Mouse (Mus musculus) intestine, embryonic 16.5 days (tissue): ENCODE results near the gene Runx1. TPM values are rescaled to one million over a fixed set of nuclear protein-coding genes. Genes with fewer than 3 reads are reported as not detected.

Experiments used
- ATAC-seq: fragments of 200-750 bp; cut with Nextera tagmentation; 2 replicates; pipeline ENCODE4 v1.8.0; 2017; ENCODE audit warnings: moderate TSS enrichment, moderate library complexity
- H3K27ac ChIP-seq: fragments of 300-500 bp; sonication (generic); 2 replicates; pipeline ENCODE4 v1.5.1; 2014; ENCODE audit warnings: mild to moderate bottlenecking, low read length
- H3K27me3 ChIP-seq: fragments of 300-500 bp; sonication (generic); replicated peaks from 2 replicates; pipeline ENCODE4 v1.6.1; 2014; ENCODE audit warnings: low read length, control low read depth, mixed read lengths; ENCODE audit not compliant: control insufficient read depth, insufficient read depth
- H3K36me3 ChIP-seq: fragments of 300-500 bp; sonication (generic); 2 replicates; pipeline ENCODE4 v1.6.1; 2014; ENCODE audit warnings: low read length, control low read depth; ENCODE audit not compliant: control insufficient read depth, insufficient read depth
- H3K4me1 ChIP-seq: fragments of 300-500 bp; sonication (generic); 2 replicates; pipeline ENCODE4 v1.6.1; 2014; ENCODE audit warnings: low read length, control low read depth, mixed read lengths; ENCODE audit not compliant: control insufficient read depth, insufficient read depth
- H3K4me2 ChIP-seq: fragments of 300-500 bp; sonication (generic); 2 replicates; pipeline ENCODE4 v1.6.1; 2014; ENCODE audit warnings: low read depth, low read length, control low read depth
- H3K4me3 ChIP-seq: fragments of 300-500 bp; sonication (generic); 2 replicates; pipeline ENCODE4 v1.5.1; 2014; ENCODE audit warnings: mild to moderate bottlenecking, low read length
- H3K9ac ChIP-seq: fragments of 300-500 bp; sonication (generic); 2 replicates; pipeline ENCODE4 v1.6.1; 2014; ENCODE audit warnings: low read depth, low read length
- H3K9me3 ChIP-seq: fragments of 300-500 bp; sonication (generic); 2 replicates; pipeline ENCODE4 v1.6.1; 2016; ENCODE audit warnings: low read length, control low read depth; ENCODE audit not compliant: control insufficient read depth
- WGBS: fragments of 180-500 bp; shearing (Covaris S2); extraction: QIAGEN DNeasy Blood & Tissue Kit; methylation state at CpG from one replicate; pipeline ENCODE4 v1.1.7; 2014; 5-methylcytosine and 5-hydroxymethylcytosine counted together
- polyA plus RNA-seq: library from polyadenylated mRNA; unstranded; fragments of >200 nt; fragmentation: Nextera tagmentation; extraction: Ambion mirVana; gene quantifications from 2 replicates; pipeline ENCODE4 v1.2.1, GENCODE M21; 2015

Gene Runx1
- polyA plus RNA-seq, 1 experiment from 2014 or later = 2.3 TPM

- Histone ChIP-seq H3K9ac (peak overlapping the region; percentile 50), H3K4me2 (peak overlapping the region; percentile 56), H3K27ac (no peak overlapping the region), H3K9me3 (no peaks in the 10 kb centered on the region), H3K27me3 (peaks cover 32% of the 10 kb centered on the region), H3K4me1 (peaks cover 29% of the 10 kb centered on the region), H3K4me3 (peak overlapping the region; percentile 47), H3K36me3 (no peaks in the 10 kb centered on the region)
- ATAC-seq = no peak
- WGBS = under 1% methylated on average over 43 of the region's 43 CpGs
These were observed 130.6 kb downstream of the Runx1 start for GRCm38 (mm10) chr16:92695200-92695921.

DNA sequence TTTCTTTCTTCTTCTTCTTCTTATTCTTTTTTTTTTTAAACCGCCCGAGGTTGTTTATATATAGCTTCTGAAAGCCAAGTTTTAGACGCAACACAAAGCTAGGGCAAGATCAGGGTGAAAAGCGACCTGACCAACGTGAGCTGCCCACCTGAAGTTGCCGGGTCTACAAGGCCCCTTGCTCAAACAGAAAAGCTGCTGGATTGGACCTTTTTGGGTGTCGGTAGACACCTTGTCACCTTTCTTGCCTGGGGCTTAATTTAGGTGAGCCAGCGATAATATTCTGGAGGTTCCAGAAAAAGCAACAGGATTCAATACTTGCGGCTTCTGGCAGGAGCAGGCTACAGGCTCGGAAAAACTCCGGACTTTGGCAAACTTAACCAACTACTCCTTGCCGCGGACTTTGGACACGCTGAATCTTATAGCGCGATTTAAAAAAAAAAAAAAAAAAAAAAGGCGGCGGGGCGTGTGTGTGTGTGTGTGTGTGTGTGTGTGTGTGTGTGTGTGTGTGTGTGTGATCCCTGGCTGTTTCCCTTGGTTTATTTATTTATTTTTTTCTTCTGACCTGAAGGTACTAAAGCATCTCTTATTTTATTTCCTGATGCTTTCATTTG is 131.3 kb downstream of the Runx1 start:
- Histone ChIP-seq H3K9me3 (no peaks in the 10 kb centered on the region), H3K27me3 (peaks cover 30% of the 10 kb centered on the region), H3K4me1 (peaks cover 25% of the 10 kb centered on the region), H3K4me2 (peak overlapping the region; percentile 56), H3K4me3 (peak overlapping the region; percentile 47), H3K36me3 (no peaks in the 10 kb centered on the region), H3K27ac (no peak overlapping the region), H3K9ac (peak overlapping the region; percentile 48; the same call in 1 of the 2 replicates)
- no peak for ATAC-seq
- WGBS = 4% methylated on average over 17 of the region's 19 CpGs

- no peak overlapping the region for H3K4me3 ChIP-seq
- WGBS = 75% methylated on average over 7 of the region's 7 CpGs
- no peak overlapping the region for H3K27ac ChIP-seq
- no peak for ATAC-seq
- no peaks in the 10 kb centered on the region for H3K36me3 ChIP-seq
- H3K9me3 ChIP-seq = no peaks in the 10 kb centered on the region
- H3K9ac ChIP-seq = no peak overlapping the region
- no peak overlapping the region for H3K4me2 ChIP-seq
- H3K4me1 ChIP-seq = peaks cover 14% of the 10 kb centered on the region; the same call in 1 of the 2 replicates
- H3K27me3 ChIP-seq = peaks cover 21% of the 10 kb centered on the region
These were observed 135.2 kb downstream of the Runx1 start for GRCm38 (mm10) chr16:92690759-92691158.

DNA sequence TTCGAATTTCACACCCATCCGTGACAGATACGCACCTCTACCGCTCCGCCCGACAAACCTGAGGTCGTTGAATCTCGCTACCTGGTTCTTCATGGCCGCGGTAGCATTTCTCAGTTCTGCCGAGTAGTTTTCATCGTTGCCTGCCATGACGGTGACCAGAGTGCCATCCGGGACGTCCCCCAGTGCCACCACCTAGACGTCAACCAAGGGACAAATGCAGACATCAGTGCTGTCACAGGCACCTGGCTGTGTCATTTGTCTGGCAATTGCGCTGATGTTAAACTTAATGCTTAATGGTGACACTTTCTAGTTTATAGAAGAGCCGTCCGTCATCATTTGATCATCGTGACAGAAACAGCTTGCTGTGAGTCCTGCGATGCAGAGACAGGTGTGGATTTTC is 137.0 kb downstream of the Runx1 start:
- H3K27ac ChIP-seq = no peak overlapping the region
- peaks cover 13% of the 10 kb centered on the region; the same call in 1 of the 2 replicates for H3K27me3 ChIP-seq
- no peak overlapping the region for H3K4me2 ChIP-seq
- H3K4me3 ChIP-seq = no peak overlapping the region
- H3K36me3 ChIP-seq = no peaks in the 10 kb centered on the region
- H3K4me1 ChIP-seq = peaks cover 14% of the 10 kb centered on the region
- 93% methylated on average over 21 of the region's 21 CpGs for WGBS
- H3K9ac ChIP-seq = no peak overlapping the region
- no peak for ATAC-seq
- no peaks in the 10 kb centered on the region for H3K9me3 ChIP-seq

- peaks cover 14% of the 10 kb centered on the region for H3K4me1 ChIP-seq
- 77% methylated on average over 10 of the region's 10 CpGs for WGBS
- H3K27me3 ChIP-seq = peaks cover 4% of the 10 kb centered on the region; the same call in 1 of the 2 replicates
- H3K9ac ChIP-seq = no peak overlapping the region
- H3K9me3 ChIP-seq = no peaks in the 10 kb centered on the region
- no peaks in the 10 kb centered on the region for H3K36me3 ChIP-seq
- no peak for ATAC-seq
- no peak overlapping the region for H3K4me3 ChIP-seq
- no peak overlapping the region for H3K4me2 ChIP-seq
- H3K27ac ChIP-seq = no peak overlapping the region
These were observed 139.0 kb downstream of the Runx1 start for GRCm38 (mm10) chr16:92686978-92687377.

GRCm38 (mm10) chr16:92685766-92686315 is 140.1 kb downstream of the Runx1 start:
- Histone ChIP-seq H3K36me3 (no peaks in the 10 kb centered on the region), H3K27me3 (peaks cover 4% of the 10 kb centered on the region; the same call in 1 of the 2 replicates), H3K9ac (no peak overlapping the region), H3K4me3 (no peak overlapping the region), H3K9me3 (no peaks in the 10 kb centered on the region), H3K4me2 (no peak overlapping the region), H3K27ac (no peak overlapping the region), H3K4me1 (peaks cover 14% of the 10 kb centered on the region)
- ATAC-seq = 0 out of 2 replicates have a peak, but pooled peaks have one; percentile 18
- WGBS = 41% methylated on average over 6 of the region's 6 CpGs

- WGBS = 50% methylated on average over 21 of the region's 21 CpGs
- ATAC-seq = peak; percentile 13; the same call in 1 of the 2 replicates
- Histone ChIP-seq H3K4me2 (peak overlapping the region; percentile 36), H3K4me1 (peaks cover 14% of the 10 kb centered on the region), H3K36me3 (no peaks in the 10 kb centered on the region), H3K9ac (0 out of 2 replicates have a peak overlapping the region, but pooled peaks have one; percentile 26), H3K27ac (peak overlapping the region; percentile 31; the same call in 1 of the 2 replicates), H3K9me3 (no peaks in the 10 kb centered on the region), H3K27me3 (no peaks in the 10 kb centered on the region), H3K4me3 (no peak overlapping the region)
These were observed 141.3 kb downstream of the Runx1 start for GRCm38 (mm10) chr16:92684423-92685211.

- H3K27ac ChIP-seq = no peak overlapping the region
- WGBS = 66% methylated on average over 5 of the region's 5 CpGs
These were observed 149.3 kb downstream of the Runx1 start for GRCm38 (mm10) chr16:92676630-92677029.

DNA sequence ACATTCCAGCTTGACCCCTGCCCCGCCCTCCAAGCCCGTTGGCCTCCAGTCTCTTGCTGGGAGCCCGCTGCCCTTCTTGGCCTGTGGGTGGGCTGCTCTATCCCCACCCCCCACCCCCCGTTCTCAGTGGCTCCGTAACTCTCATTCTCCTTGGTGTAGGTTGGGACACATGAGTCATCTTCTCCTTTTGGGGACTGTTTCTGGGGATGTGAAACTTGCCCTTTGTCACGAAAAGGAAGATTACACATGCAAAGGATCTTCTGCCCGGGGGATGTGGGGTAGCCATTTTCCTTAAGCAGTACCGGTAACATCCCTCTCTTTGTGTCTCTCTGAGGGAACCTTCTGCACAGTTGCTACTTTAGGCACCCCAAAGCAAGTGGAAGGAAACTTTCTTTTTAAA is 150.3 kb downstream of the Runx1 start:
- 65% methylated on average over 8 of the region's 8 CpGs for WGBS
- no peak for ATAC-seq
- H3K27me3 ChIP-seq = no peaks in the 10 kb centered on the region

More at GRCm38 (mm10) chr16:92676630-92677029, 149.3 kb downstream of the Runx1 start:
- Histone ChIP-seq H3K4me1 (no peaks in the 10 kb centered on the region), H3K4me2 (no peak overlapping the region), H3K9ac (no peak overlapping the region), H3K4me3 (no peak overlapping the region), H3K36me3 (no peaks in the 10 kb centered on the region), H3K9me3 (no peaks in the 10 kb centered on the region), H3K27me3 (no peaks in the 10 kb centered on the region)
- ATAC-seq = no peak

More for the DNA sequence above, 150.3 kb downstream of the Runx1 start:
- Histone ChIP-seq H3K9ac (no peak overlapping the region), H3K9me3 (no peaks in the 10 kb centered on the region), H3K36me3 (no peaks in the 10 kb centered on the region), H3K4me1 (no peaks in the 10 kb centered on the region), H3K4me3 (no peak overlapping the region), H3K27ac (no peak overlapping the region), H3K4me2 (no peak overlapping the region)
